Mouse (Mus musculus) heart, adult 8-10 months (tissue): ENCODE measurements around the gene Gpr34. TPM values are rescaled to one million over a fixed set of nuclear protein-coding genes. Genes with fewer than 3 reads are reported as not detected.

Source experiments
- DNase-seq: peaks from one replicate; pipeline ENCODE4 v3.0.0; 2022; ENCODE audit warnings: low spot score
- microRNA-seq: library from miRNA; unstranded; fragments of <30 nt; microRNA quantifications from one replicate; pipeline ENCODE4 v1.2.0, GENCODE M21; 2022
- total RNA-seq, 4 experiments: library from RNA; stranded (reverse); gene quantifications; 2 replicates each; pipeline ENCODE4 v1.2.4; 2022

Gpr34 gene
- total RNA-seq, 4 experiments from 2014 or later = 0.37 to 2.1 (median 1.7) TPM

DNA sequence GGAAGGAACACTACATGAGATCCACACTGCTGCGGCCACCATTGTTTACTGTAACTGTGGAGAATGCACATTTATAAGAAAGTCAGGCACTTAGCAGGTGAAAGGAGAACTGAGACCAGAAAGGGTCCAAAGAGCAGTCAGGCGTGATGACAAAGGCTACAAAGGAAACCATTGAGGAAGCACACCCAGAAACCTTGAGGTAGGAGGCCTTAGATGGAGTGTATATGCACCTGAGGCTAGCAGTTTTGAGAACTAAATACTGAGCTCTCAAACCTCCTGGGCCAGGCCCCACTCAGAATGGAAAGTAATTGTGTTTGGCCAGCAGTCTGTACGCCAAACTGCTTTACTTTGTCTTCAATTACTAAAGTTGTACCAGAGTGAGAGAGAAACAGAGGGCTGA is 38.5 kb downstream of the Gpr34 start:
- DNase-seq = no peak

DNA sequence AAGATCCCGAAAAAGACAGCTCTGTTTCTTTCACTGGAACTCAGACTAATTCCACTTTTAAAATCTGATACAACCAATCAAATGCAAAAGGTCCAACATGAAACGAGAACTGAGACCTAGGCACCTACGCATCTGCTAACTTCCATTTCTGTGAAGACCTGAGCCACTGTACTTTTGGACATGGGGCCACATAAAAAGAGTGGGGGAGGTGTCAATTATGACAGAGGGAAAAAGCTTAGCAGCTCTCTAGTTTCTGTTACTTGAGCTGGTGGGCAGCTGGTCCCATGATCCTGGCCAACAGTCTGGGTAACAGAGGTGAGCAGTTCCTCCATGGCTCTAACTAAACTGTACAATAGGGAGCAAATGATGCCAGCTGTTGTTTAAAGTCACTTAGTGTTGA is 41.1 kb downstream of the Gpr34 start:
- no peak for DNase-seq

DNA sequence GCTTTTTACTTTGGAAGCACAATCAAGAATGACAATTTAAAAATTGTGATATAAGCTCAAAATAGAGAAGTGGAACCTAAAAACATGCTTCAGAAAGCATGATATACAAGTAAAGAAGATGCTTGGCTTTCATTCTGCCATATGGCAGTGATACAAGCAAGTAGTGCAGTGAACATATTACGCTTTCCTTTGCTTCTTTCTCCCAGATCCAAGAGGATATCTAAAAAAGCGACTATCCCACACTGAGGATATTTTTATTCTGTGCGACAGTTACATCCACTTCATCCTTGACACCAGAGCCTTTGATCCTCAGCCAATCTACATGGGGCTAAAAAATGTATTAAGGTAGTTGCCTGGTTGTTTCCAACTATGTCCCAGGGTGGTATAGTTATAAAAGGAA is 49.9 kb downstream of the Gpr34 start:
- no peak for DNase-seq

DNA sequence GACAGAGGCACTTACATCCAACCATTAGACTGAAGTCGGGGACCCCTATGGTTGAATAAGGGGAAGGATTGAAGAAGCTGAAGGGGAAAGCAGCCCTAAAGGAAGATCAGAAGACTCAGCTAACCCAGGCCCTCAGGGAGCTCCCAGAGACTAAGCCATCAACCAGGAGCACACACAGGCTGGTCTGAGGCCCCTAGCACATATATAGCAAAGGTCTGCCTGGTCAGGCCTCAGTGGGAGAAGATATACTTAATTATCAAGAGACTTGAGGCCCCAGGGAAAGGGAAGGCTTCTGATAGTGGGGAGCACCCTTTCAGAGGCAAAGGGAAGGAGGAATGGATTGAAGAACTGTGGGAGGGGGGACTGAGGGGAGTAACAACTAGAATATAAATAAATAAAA is 54.7 kb downstream of the Gpr34 start:
- no peak for DNase-seq

DNA sequence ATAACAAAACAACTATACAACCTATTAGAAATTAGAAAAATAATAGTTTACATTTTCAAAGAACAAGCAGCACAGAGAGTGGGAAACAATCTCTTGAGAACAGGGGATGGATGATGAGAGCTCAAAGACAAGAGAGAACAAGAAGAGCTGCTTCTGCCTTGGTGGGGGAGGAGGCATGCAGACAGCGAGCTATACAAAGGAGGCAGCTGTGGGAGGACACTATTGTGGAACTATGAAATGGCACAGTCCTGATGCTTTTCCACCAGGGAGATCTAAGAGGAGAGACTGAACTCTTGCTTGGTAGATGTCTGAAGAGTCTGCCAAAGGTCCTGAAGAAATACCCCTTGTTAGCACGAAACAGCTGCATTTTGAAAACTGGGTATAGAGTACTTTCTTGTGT is 56.5 kb downstream of the Gpr34 start:
- no peak for DNase-seq

Small RNAs within 50 kb of the gene (microRNA-seq; reads per million reads assigned to microRNA genes)
- not detected for gene Gm25246

Other genes with a start within 250 kb of the Gpr34 start
- gene Nyx, start 166.0 kb upstream of the Gpr34 start, total RNA-seq = under 1 TPM; 0.16 to 0.38 (median 0.18) TPM
- not detected for gene Gpr82, start 29.3 kb downstream of the Gpr34 start, total RNA-seq
- 10 to 100 TPM; 10.7 to 14.3 (median 11.1) TPM for gene Cask, start 219.3 kb downstream of the Gpr34 start, total RNA-seq